Mouse (Mus musculus): ENCODE measurements around the gene Rnft2.

DNA sequence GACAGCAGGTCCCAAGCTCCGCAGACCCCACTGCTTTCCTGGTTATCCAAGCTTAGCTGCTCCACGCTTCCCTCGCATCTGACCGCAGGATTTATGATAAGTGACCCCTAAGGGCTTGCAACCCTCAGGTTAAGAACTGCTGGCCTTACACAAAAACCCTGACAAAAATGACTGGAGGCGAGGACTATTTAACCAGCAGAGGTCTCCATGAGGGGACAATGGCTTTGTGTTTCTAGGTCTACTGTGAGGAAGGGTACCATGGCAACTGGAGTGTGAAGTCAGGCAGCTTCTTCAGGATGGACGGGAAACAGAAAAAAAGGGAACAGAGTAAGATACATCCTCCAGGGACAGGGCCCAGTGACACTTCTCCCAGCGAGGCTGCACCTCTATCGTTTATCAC lies 39.1 kb downstream of the Rnft2 start:
- TF ChIP-seq CTCF (IDR thresholded peaks at IDR 0.05; ENCODE audit: low read depth) (no peak), EP300 (IDR thresholded peaks at IDR 0.05; ENCODE audit: low read depth) (no peak)

Data from liver, embryonic 14.5 days (tissue).